Mouse (Mus musculus) megakaryocyte, embryonic 14.5 days (primary cell): Measurements from ENCODE around the gene Traf3. TPM values are rescaled to one million over a fixed set of nuclear protein-coding genes. Genes with fewer than 3 reads are reported as not detected.

Experiments
- H3K27me3 ChIP-seq: replicated peaks from 2 replicates; pipeline ENCODE3; 2012; ENCODE audit warnings: inconsistent platforms
- H3K36me3 ChIP-seq: replicated peaks from 2 replicates; pipeline ENCODE3; 2012; ENCODE audit warnings: low read length, inconsistent platforms, mixed read lengths
- H3K4me1 ChIP-seq: 2 replicates; pipeline ENCODE4 v1.6.1; 2012; ENCODE audit warnings: inconsistent platforms
- H3K4me3 ChIP-seq: replicated peaks from 2 replicates; pipeline ENCODE3; 2012; ENCODE audit warnings: moderate library complexity, mild to moderate bottlenecking, inconsistent platforms
- H3K9me3 ChIP-seq: 2 replicates; pipeline ENCODE4 v1.6.1; 2012; ENCODE audit warnings: inconsistent platforms
- FLI1 ChIP-seq: IDR thresholded peaks from 2 replicates; pipeline ENCODE4 v1.6.1; 2012; ENCODE audit warnings: low read length, inconsistent platforms, mixed read lengths
- GATA1 ChIP-seq: IDR thresholded peaks from 3 replicates; pipeline ENCODE4 v1.6.1; 2012; ENCODE audit warnings: mixed read lengths, low read length, inconsistent platforms, borderline replicate concordance
- polyA plus RNA-seq: library from polyadenylated mRNA; stranded (reverse); fragments of >175 nt; gene quantifications from 2 replicates; pipeline ENCODE4 v1.2.3, GENCODE M21; 2012; ENCODE audit warnings: low replicate concordance; ENCODE audit not compliant: insufficient read depth

Traf3 gene
- polyA plus RNA-seq, 1 experiment = 5.1 TPM

- Histone ChIP-seq H3K36me3 (no peaks in the 10 kb centered on the region), H3K9me3 (peaks cover 9% of the 10 kb centered on the region), H3K4me1 (peaks cover 5% of the 10 kb centered on the region; the same call in 1 of the 2 replicates), H3K4me3 (no peak overlapping the region), H3K27me3 (peaks cover 53% of the 10 kb centered on the region)
- TF ChIP-seq FLI1 = no peak
- TF ChIP-seq GATA1 = no peak
Observed at GRCm38 (mm10) chr12:111284532-111284931, 118.4 kb downstream of the Traf3 start.

GRCm38 (mm10) chr12:111293025-111293424, 126.9 kb downstream of the Traf3 start:
- Histone ChIP-seq H3K4me3 (peak overlapping the region; percentile 17), H3K9me3 (no peaks in the 10 kb centered on the region), H3K4me1 (peaks cover 6% of the 10 kb centered on the region; the same call in 1 of the 2 replicates), H3K36me3 (peaks cover 69% of the 10 kb centered on the region), H3K27me3 (peaks cover 68% of the 10 kb centered on the region)
- TF ChIP-seq FLI1 (no peak), GATA1 (no peak)

GRCm38 (mm10) chr12:111301322-111302017, 135.3 kb downstream of the Traf3 start:
- Histone ChIP-seq H3K9me3 (no peaks in the 10 kb centered on the region), H3K4me3 (no peak overlapping the region), H3K4me1 (peaks cover 11% of the 10 kb centered on the region; the same call in 1 of the 2 replicates), H3K27me3 (peaks cover 37% of the 10 kb centered on the region), H3K36me3 (peaks cover 94% of the 10 kb centered on the region)
- TF ChIP-seq FLI1 (no peak), GATA1 (no peak)

- H3K4me3 ChIP-seq = no peak overlapping the region
- peaks cover 16% of the 10 kb centered on the region for H3K4me1 ChIP-seq
- H3K36me3 ChIP-seq = peaks cover 94% of the 10 kb centered on the region
- peaks cover 36% of the 10 kb centered on the region for H3K27me3 ChIP-seq
- H3K9me3 ChIP-seq = no peaks in the 10 kb centered on the region
- no peak for TF ChIP-seq GATA1
- no peak for TF ChIP-seq FLI1
Observed at GRCm38 (mm10) chr12:111302018-111302345, 135.8 kb downstream of the Traf3 start.

- TF ChIP-seq GATA1 = no peak
- no peak for TF ChIP-seq FLI1
- Histone ChIP-seq H3K9me3 (no peaks in the 10 kb centered on the region), H3K27me3 (peaks cover 27% of the 10 kb centered on the region), H3K4me1 (peaks cover 18% of the 10 kb centered on the region), H3K36me3 (peaks cover 91% of the 10 kb centered on the region), H3K4me3 (no peak overlapping the region)
Observed at GRCm38 (mm10) chr12:111303702-111304337, 137.7 kb downstream of the Traf3 start.

GRCm38 (mm10) chr12:111306821-111307220, 140.7 kb downstream of the Traf3 start:
- Histone ChIP-seq H3K4me3 (no peak overlapping the region), H3K36me3 (peaks cover 98% of the 10 kb centered on the region), H3K27me3 (peaks cover 37% of the 10 kb centered on the region), H3K9me3 (no peaks in the 10 kb centered on the region), H3K4me1 (peaks cover 22% of the 10 kb centered on the region)
- TF ChIP-seq FLI1 (no peak), GATA1 (no peak)

GRCm38 (mm10) chr12:111309256-111309655, 143.1 kb downstream of the Traf3 start:
- peaks cover 32% of the 10 kb centered on the region for H3K27me3 ChIP-seq
- H3K4me1 ChIP-seq = peaks cover 19% of the 10 kb centered on the region
- TF ChIP-seq GATA1 = no peak
- TF ChIP-seq FLI1 = no peak
- no peaks in the 10 kb centered on the region for H3K9me3 ChIP-seq
- H3K4me3 ChIP-seq = no peak overlapping the region
- H3K36me3 ChIP-seq = peaks cover 98% of the 10 kb centered on the region

GRCm38 (mm10) chr12:111309931-111310330, 143.8 kb downstream of the Traf3 start:
- Histone ChIP-seq H3K4me1 (peaks cover 15% of the 10 kb centered on the region), H3K9me3 (peaks cover 1% of the 10 kb centered on the region; the same call in 1 of the 2 replicates), H3K36me3 (peaks cover 98% of the 10 kb centered on the region), H3K27me3 (peaks cover 29% of the 10 kb centered on the region), H3K4me3 (no peak overlapping the region)
- no peak for TF ChIP-seq FLI1

GRCm38 (mm10) chr12:111311775-111312174, 145.6 kb downstream of the Traf3 start:
- H3K9me3 ChIP-seq = peaks cover 7% of the 10 kb centered on the region
- H3K36me3 ChIP-seq = peaks cover 97% of the 10 kb centered on the region
- no peak for TF ChIP-seq FLI1
- no peak for TF ChIP-seq GATA1
- H3K4me1 ChIP-seq = peaks cover 8% of the 10 kb centered on the region
- H3K27me3 ChIP-seq = peaks cover 19% of the 10 kb centered on the region
- H3K4me3 ChIP-seq = no peak overlapping the region

- peaks cover 99% of the 10 kb centered on the region for H3K36me3 ChIP-seq
- peaks cover 4% of the 10 kb centered on the region; the same call in 1 of the 2 replicates for H3K4me1 ChIP-seq
- TF ChIP-seq FLI1 (no peak), GATA1 (no peak)
- no peak overlapping the region for H3K4me3 ChIP-seq
- peaks cover 7% of the 10 kb centered on the region for H3K9me3 ChIP-seq
- H3K27me3 ChIP-seq = peaks cover 25% of the 10 kb centered on the region
Observed at GRCm38 (mm10) chr12:111314273-111314672, 148.1 kb downstream of the Traf3 start.

Other genes with a start within 250 kb of the Traf3 start
- 3.6 and 7.0 TPM in 2 replicates for gene Ankrd9, start 187.3 kb upstream of the Traf3 start, polyA plus RNA-seq
- gene Rcor1, start 127.0 kb upstream of the Traf3 start, polyA plus RNA-seq = 2.9 and 3.3 TPM in 2 replicates
- not detected in 2 replicates for gene 4930595D18Rik, start 18.1 kb downstream of the Traf3 start, polyA plus RNA-seq
- 2.9 TPM in 2 replicates for gene Amn, start 104.7 kb downstream of the Traf3 start, polyA plus RNA-seq
- gene Cdc42bpb, start 211.3 kb downstream of the Traf3 start, polyA plus RNA-seq = 113 and 131 TPM in 2 replicates
- not detected in 2 replicates for gene Lbhd2, start 240.4 kb downstream of the Traf3 start, polyA plus RNA-seq